Mouse (Mus musculus) bone marrow, adult 2 months (tissue): ENCODE results near the gene Mab21l3.
A peak's percentile ranks its signal among the peaks of the same experiment; 100 is the strongest.

ENCODE experiments used
- CTCF ChIP-seq: fragments of 200-500 bp; IDR thresholded peaks from 2 replicates; pipeline ENCODE4 v1.5.1; 2011; ENCODE audit warnings: low read length, control low read depth; ENCODE audit not compliant: control insufficient read depth, insufficient read depth
- POLR2A ChIP-seq: fragments of 200-500 bp; IDR thresholded peaks from 2 replicates; pipeline ENCODE4 v1.6.1; 2011; ENCODE audit warnings: low read depth, mild to moderate bottlenecking, control low read depth, low read length, borderline replicate concordance; ENCODE audit not compliant: control insufficient read depth

- TF ChIP-seq POLR2A (no peak), CTCF (peak; percentile 86)
Measured at GRCm38 (mm10) chr3:101896893-101897292, 48.1 kb upstream of the Mab21l3 start.
